Mouse (Mus musculus) bone marrow, adult 2 months (tissue): ENCODE results near the gene Immp2l. TPM values are rescaled to one million over a fixed set of nuclear protein-coding genes. Genes with fewer than 3 reads are reported as not detected.

Experiments
- H3K27ac ChIP-seq: fragments of 200-500 bp; 2 replicates; pipeline ENCODE4 v1.5.1; 2012; ENCODE audit warnings: low read depth, mild to moderate bottlenecking, control low read depth, inconsistent platforms, low read length; ENCODE audit not compliant: control insufficient read depth, poor library complexity, insufficient read depth
- H3K4me1 ChIP-seq: fragments of 200-500 bp; 2 replicates; pipeline ENCODE4 v1.6.1; 2011; ENCODE audit warnings: low read length; ENCODE audit not compliant: control insufficient read depth, insufficient read depth
- H3K4me3 ChIP-seq: fragments of 200-500 bp; replicated peaks from 2 replicates; pipeline ENCODE3; 2011; ENCODE audit warnings: mild to moderate bottlenecking, low read depth, low read length, control low read depth; ENCODE audit not compliant: control insufficient read depth
- CTCF ChIP-seq: fragments of 200-500 bp; IDR thresholded peaks from 2 replicates; pipeline ENCODE4 v1.5.1; 2011; ENCODE audit warnings: low read length, control low read depth; ENCODE audit not compliant: control insufficient read depth, insufficient read depth
- POLR2A ChIP-seq: fragments of 200-500 bp; IDR thresholded peaks from 2 replicates; pipeline ENCODE4 v1.6.1; 2011; ENCODE audit warnings: low read depth, mild to moderate bottlenecking, control low read depth, low read length, borderline replicate concordance; ENCODE audit not compliant: control insufficient read depth
- WGBS: fragments of 180-500 bp; shearing (Covaris S2); methylation state at CpG from one replicate; pipeline ENCODE4 v1.1.7; 2018; 5-methylcytosine and 5-hydroxymethylcytosine counted together
- polyA plus RNA-seq: library from polyadenylated mRNA; stranded (reverse); fragments of >200 nt; gene quantifications from 2 replicates; pipeline ENCODE4 v1.2.4, GENCODE M21; 2011; ENCODE audit warnings: low replicate concordance; ENCODE audit not compliant: missing spikeins, insufficient read depth, insufficient read length

Immp2l gene
- polyA plus RNA-seq, 1 experiment, result not detected

DNA sequence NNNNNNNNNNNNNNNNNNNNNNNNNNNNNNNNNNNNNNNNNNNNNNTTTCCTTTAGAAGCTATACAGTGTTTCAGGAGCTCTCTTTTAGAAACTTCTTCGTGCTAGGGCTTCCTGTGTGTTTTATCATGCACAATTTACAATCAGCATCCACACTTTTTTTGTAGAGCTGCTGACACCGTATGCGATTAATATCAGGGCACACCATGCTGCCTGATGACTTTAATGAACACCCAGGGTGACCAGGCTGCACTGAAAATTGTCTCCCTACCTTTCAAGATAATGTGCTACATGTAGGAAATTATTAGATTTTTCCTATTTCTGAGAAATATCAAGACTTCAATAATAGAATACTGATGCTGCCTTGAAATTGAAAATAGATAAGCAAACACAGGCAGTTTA, 549.9 kb downstream of the Immp2l start:
- no peaks in the 10 kb centered on the region for H3K4me1 ChIP-seq
- TF ChIP-seq CTCF (no peak), POLR2A (no peak)
- WGBS, result 43% methylated on average over 3 of the region's 3 CpGs
- no peak overlapping the region for H3K27ac ChIP-seq
- no peak overlapping the region for H3K4me3 ChIP-seq

GRCm38 (mm10) chr12:41575221-41575620, 551.3 kb downstream of the Immp2l start:
- no peaks in the 10 kb centered on the region for H3K4me1 ChIP-seq
- 71% methylated on average over 4 of the region's 4 CpGs for WGBS
- no peak overlapping the region for H3K4me3 ChIP-seq

GRCm38 (mm10) chr12:41593401-41593800, 569.5 kb downstream of the Immp2l start:
- WGBS, result 78% methylated on average over 5 of the region's 5 CpGs
- TF ChIP-seq POLR2A, result no peak
- no peak for TF ChIP-seq CTCF
- Histone ChIP-seq H3K27ac (no peak overlapping the region), H3K4me3 (no peak overlapping the region), H3K4me1 (no peaks in the 10 kb centered on the region)

More at GRCm38 (mm10) chr12:41575221-41575620, 551.3 kb downstream of the Immp2l start:
- no peak overlapping the region for H3K27ac ChIP-seq
- TF ChIP-seq CTCF (no peak), POLR2A (no peak)

DNA sequence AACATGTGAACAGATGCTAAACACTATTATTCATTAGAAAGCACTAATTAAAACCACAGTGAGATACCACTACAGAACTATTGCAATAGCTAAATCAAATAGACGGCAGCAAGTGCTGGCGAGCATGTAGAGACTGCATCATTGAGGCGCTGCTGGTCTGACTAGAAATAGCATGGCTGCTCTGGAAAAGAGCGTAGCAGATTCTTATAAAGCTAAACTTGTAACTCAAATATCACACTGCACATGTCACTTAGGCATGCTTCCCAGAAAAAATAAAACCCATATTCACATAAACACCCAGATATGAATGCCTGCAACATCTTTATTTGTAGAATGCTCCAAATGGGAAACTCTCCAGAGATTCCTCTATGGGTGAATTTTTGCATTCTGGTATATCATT, 570.1 kb downstream of the Immp2l start:
- no peak for TF ChIP-seq POLR2A
- TF ChIP-seq CTCF, result no peak
- Histone ChIP-seq H3K27ac (no peak overlapping the region), H3K4me3 (no peak overlapping the region), H3K4me1 (no peaks in the 10 kb centered on the region)
- 88% methylated on average over 4 of the region's 4 CpGs for WGBS

- TF ChIP-seq POLR2A, result no peak
- TF ChIP-seq CTCF, result no peak
- Histone ChIP-seq H3K4me3 (no peak overlapping the region), H3K27ac (no peak overlapping the region), H3K4me1 (no peaks in the 10 kb centered on the region)
- WGBS, result 77% methylated on average over 3 of the region's 3 CpGs
Measured at GRCm38 (mm10) chr12:41615271-41615670, 591.4 kb downstream of the Immp2l start.

DNA sequence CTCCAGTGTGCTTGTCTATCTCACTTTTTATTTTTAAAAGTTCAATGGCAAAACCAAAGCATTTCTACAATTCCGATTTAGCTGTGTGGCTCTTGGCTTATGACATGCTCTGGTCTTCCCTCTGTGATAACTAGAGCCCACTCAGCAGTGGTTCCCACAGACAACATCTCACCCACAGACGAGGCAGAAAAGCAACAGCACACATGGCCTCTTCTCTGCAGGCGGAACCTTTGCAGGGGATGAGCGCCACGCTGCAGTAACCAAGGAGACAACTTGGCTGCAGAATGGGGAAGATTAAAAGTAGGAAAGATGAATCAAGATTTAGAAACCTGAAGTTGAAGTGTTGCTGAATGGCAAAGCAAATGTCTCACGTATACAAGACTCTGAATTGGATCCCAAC, 597.5 kb downstream of the Immp2l start:
- WGBS, result 84% methylated on average over 6 of the region's 6 CpGs
- Histone ChIP-seq H3K27ac (no peak overlapping the region), H3K4me3 (no peak overlapping the region), H3K4me1 (no peaks in the 10 kb centered on the region)
- no peak for TF ChIP-seq POLR2A
- no peak for TF ChIP-seq CTCF

- Histone ChIP-seq H3K4me3 (no peak overlapping the region), H3K4me1 (no peaks in the 10 kb centered on the region), H3K27ac (no peak overlapping the region)
- WGBS, result 72% methylated on average over 4 of the region's 4 CpGs
- TF ChIP-seq POLR2A (no peak), CTCF (no peak)
Measured at GRCm38 (mm10) chr12:41643262-41643661, 619.4 kb downstream of the Immp2l start.

DNA sequence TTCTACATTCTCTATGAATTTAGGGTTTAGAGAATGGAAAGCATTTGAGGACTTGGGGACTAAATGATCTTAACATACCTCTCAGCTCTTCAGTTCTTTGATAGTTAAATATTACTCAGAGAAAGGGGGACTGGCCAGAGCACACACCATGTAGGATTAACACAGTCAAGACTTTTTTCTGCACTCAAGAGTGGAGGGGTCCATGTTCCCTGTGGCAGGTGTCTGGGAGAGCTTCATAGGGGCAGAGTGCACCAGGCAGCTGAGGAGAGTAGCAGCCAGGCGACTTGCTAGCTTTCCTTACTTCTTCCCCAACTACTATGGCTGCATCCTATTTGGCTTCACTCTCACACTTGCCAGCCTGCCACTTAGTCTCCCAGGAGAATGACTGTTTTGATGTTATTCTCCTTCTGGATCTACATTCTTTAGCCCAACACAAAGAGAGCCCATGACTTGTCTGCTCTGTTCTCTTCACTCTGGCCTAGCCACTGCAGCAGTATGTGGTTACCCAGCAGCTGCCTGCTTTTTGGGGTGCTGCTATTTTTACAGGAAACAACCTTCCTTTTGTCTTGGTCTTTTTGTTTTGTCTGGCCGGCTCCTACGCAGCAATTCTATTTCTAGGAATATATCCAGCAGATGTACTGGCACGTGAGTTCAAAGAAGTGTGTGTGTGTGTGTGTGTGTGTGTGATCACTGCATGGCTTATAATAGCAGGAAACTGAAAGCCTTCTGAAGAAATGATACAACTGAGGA, 621.1 kb downstream of the Immp2l start:
- Histone ChIP-seq H3K27ac (no peak overlapping the region), H3K4me1 (no peaks in the 10 kb centered on the region), H3K4me3 (no peak overlapping the region)
- TF ChIP-seq POLR2A (no peak), CTCF (no peak)
- WGBS, result 69% methylated on average over 4 of the region's 4 CpGs

DNA sequence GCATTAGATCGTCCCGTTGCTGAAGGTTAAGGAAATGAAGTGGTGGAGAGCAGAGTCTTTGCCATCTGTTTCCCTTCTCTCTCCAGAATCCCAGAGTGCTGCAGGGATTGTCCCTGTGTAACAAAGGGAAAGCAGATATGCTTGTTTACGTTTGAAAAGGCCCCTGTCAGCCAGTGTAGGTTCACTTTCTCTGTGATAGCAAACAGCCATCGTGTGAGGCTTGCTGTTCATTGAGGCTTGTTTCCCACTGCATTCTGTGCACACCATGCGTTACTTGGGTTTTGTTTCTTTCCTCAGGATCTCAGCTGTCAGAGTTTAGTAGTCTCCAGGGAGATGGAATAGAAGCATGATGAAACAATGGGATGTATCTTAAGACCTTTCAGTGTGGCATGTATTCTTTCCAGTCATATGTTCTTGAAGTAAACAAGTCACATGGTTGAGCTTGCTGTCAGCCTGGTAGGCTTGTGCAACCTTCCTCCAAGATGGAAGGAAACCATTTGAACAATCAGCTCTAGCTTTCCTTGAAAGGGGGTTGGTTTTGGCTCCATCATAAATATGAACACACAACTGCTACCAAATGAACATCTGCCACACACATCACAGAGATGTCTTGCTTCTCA, 623.2 kb downstream of the Immp2l start:
- Histone ChIP-seq H3K27ac (no peak overlapping the region), H3K4me3 (no peak overlapping the region), H3K4me1 (no peaks in the 10 kb centered on the region)
- WGBS, result 56% methylated on average over 5 of the region's 5 CpGs
- TF ChIP-seq POLR2A, result no peak
- no peak for TF ChIP-seq CTCF
